Comparison of ENCODE assay signal across 8 mouse cellular contexts in genomic region chr10:20313941-20314340, GRCm38 (mm10). TPM values are rescaled to one million over a fixed set of nuclear protein-coding genes. Genes with fewer than 3 reads are reported as not detected.
DNase-seq lines count a peak whose midpoint lies in the region; ATAC-seq and TF ChIP-seq lines count a peak whose summit lies in the region.

No protein-coding gene starts in this region.

- dilution Hi-C loops in CH12.LX (cut with MboI; ENCODE audit: extremely low pct_ligation_motif_present, extremely low pct_unique_long_range_greater_than_20kb, low sequenced_read_pairs) = no loop called here

- H3K4me3 ChIP-seq in heart, embryonic 13.5 days = peak overlapping the region; percentile 88
- H3K4me3 ChIP-seq in CH12.LX (replicated peaks in 1 of 3; ENCODE audit: low read depth in 2 of 3, low read length in 2 of 3, poor library complexity in 1 of 3) = peak overlapping the region; percentile 39 to 87 (median 74)
- peak overlapping the region; percentile 4; the same call in 1 of the 2 replicates for H3K4me3 ChIP-seq in forebrain, embryonic 15.5 days
- H3K4me3 ChIP-seq in liver, embryonic 14.5 days (ENCODE audit: insufficient read depth in 1 of 2, low read depth in 2 of 2, low read length in 2 of 2) = peak overlapping the region; percentile 84 to 89

- peaks cover 29% of the 10 kb centered on the region for H3K36me3 ChIP-seq in heart, embryonic 13.5 days
- peaks cover 5 to 23% of the 10 kb centered on the region in 2 experiments for H3K36me3 ChIP-seq in CH12.LX (replicated peaks in 1 of 2; ENCODE audit: control insufficient read depth in 1 of 2, insufficient read depth in 1 of 2, low read length in 1 of 2)
- H3K36me3 ChIP-seq in forebrain, embryonic 15.5 days = peaks cover 5% of the 10 kb centered on the region; the same call in 1 of the 2 replicates
- H3K36me3 ChIP-seq in liver, embryonic 14.5 days (replicated peaks; ENCODE audit: control insufficient read depth, insufficient read depth, low read depth) = peaks cover 17% of the 10 kb centered on the region

- 79% methylated on average over 4 of the region's 4 CpGs for WGBS in heart, embryonic 13.5 days
- WGBS in forebrain, embryonic 15.5 days = 91% methylated on average over 4 of the region's 4 CpGs
- 47% methylated on average over 4 of the region's 4 CpGs for WGBS in liver, embryonic 14.5 days (ENCODE audit: insufficient replicate concordance)

- TF ChIP-seq EP300 in CH12.LX (IDR thresholded peaks at IDR 0.05; ENCODE audit: low read length) = no peak
- no peak for TF ChIP-seq EP300 in liver, embryonic 14.5 days (IDR thresholded peaks at IDR 0.05; ENCODE audit: low read depth)

- no peak for TF ChIP-seq RAD21 in CH12.LX (IDR thresholded peaks at IDR 0.05; ENCODE audit: low read depth, low read length)

- H3K9me3 ChIP-seq in heart, embryonic 13.5 days = no peaks in the 10 kb centered on the region
- no peaks in the 10 kb centered on the region for H3K9me3 ChIP-seq in CH12.LX (replicated peaks; ENCODE audit: low read length)
- H3K9me3 ChIP-seq in forebrain, embryonic 15.5 days = no peaks in the 10 kb centered on the region
- no peaks in the 10 kb centered on the region for H3K9me3 ChIP-seq in liver, embryonic 14.5 days (ENCODE audit: control insufficient read depth, low read length)

- TF ChIP-seq CTCF in CH12.LX (conservative IDR thresholded peaks at IDR 0.05 in 1 of 2, IDR thresholded peaks at IDR 0.05 in 1 of 2; ENCODE audit: low read depth in 2 of 2, low read length in 2 of 2) = no peak
- no peak for TF ChIP-seq CTCF in liver, embryonic 14.5 days (IDR thresholded peaks at IDR 0.05; ENCODE audit: low read depth)

- in situ Hi-C loops in CH12.LX (cut with MboI; ENCODE audit: low pct_ligation_motif_present, low pct_unique_long_range_greater_than_20kb, low sequenced_read_pairs) = no loop called here

- peak overlapping the region; percentile 78 for H3K4me2 ChIP-seq in heart, embryonic 13.5 days
- H3K4me2 ChIP-seq in CH12.LX (ENCODE audit: insufficient read depth, low read depth, poor library complexity, severe bottlenecking) = peak overlapping the region; percentile 94
- H3K4me2 ChIP-seq in forebrain, embryonic 15.5 days (replicated peaks) = peak overlapping the region; percentile 49
- peak overlapping the region; percentile 83 for H3K4me2 ChIP-seq in liver, embryonic 14.5 days (ENCODE audit: low read depth)

- no peaks in the 10 kb centered on the region for H3K27me3 ChIP-seq in heart, embryonic 13.5 days (replicated peaks)
- no peaks in the 10 kb centered on the region for H3K27me3 ChIP-seq in CH12.LX (replicated peaks)
- no peaks in the 10 kb centered on the region for H3K27me3 ChIP-seq in forebrain, embryonic 15.5 days
- H3K27me3 ChIP-seq in liver, embryonic 14.5 days (ENCODE audit: control insufficient read depth, insufficient read depth, low read length) = no peaks in the 10 kb centered on the region

- H3K27ac ChIP-seq in heart, embryonic 13.5 days (replicated peaks) = peak overlapping the region; percentile 15; the same call in 1 of the 2 replicates
- H3K27ac ChIP-seq in CH12.LX (ENCODE audit: insufficient read depth, low read depth) = no peak overlapping the region
- no peak overlapping the region for H3K27ac ChIP-seq in forebrain, embryonic 15.5 days (replicated peaks)
- no peak overlapping the region for H3K27ac ChIP-seq in liver, embryonic 14.5 days

- no peak for DNase-seq in heart, postnatal 4 days
- DNase-seq in CH12.LX (ENCODE audit: extremely low read depth) = no peak
- DNase-seq in liver, embryonic 14.5 days (ENCODE audit: low read depth in 3 of 3, low spot score in 3 of 3) = no peak
- DNase-seq in spleen, adult 18-20 months = no peak
- no peak for DNase-seq in ovary, postnatal 10 days (ENCODE audit: low spot score)
- no peak for DNase-seq in left cerebral cortex, adult 8-10 months (ENCODE audit: low spot score in 2 of 2)

- no peak for TF ChIP-seq POLR2A in CH12.LX (IDR thresholded peaks at IDR 0.05; ENCODE audit: low read depth, low read length)

- ATAC-seq in heart, embryonic 13.5 days (ENCODE audit: extremely low read depth, insufficient number of reproducible peaks, low FRiP score, low TSS enrichment) = no peak
- ATAC-seq in forebrain, embryonic 15.5 days (replicated peaks) = no peak
- no peak for ATAC-seq in liver, embryonic 14.5 days (ENCODE audit: insufficient read depth)

- peaks cover 54% of the 10 kb centered on the region for H3K79me2 ChIP-seq in CH12.LX (replicated peaks; ENCODE audit: control insufficient read depth, extremely low read depth, insufficient read depth, poor library complexity, severe bottlenecking)

- H3K9ac ChIP-seq in heart, embryonic 13.5 days = peak overlapping the region; percentile 47; the same call in 1 of the 2 replicates
- H3K9ac ChIP-seq in CH12.LX (ENCODE audit: insufficient read depth, low read depth) = peak overlapping the region; percentile 90; the same call in 1 of the 2 replicates
- no peak overlapping the region for H3K9ac ChIP-seq in forebrain, embryonic 15.5 days (replicated peaks)
- peak overlapping the region; percentile 47 for H3K9ac ChIP-seq in liver, embryonic 14.5 days (replicated peaks)

- H3K4me1 ChIP-seq in heart, embryonic 13.5 days = peaks cover 46% of the 10 kb centered on the region
- H3K4me1 ChIP-seq in CH12.LX (ENCODE audit: control insufficient read depth in 1 of 2, insufficient read depth in 2 of 2) = peaks cover 2 to 35% of the 10 kb centered on the region in 2 experiments; a peak in 2 of 4 replicates
- peaks cover 26% of the 10 kb centered on the region for H3K4me1 ChIP-seq in forebrain, embryonic 15.5 days
- peaks cover 3 to 12% of the 10 kb centered on the region in 2 experiments; a peak in 3 of 4 replicates for H3K4me1 ChIP-seq in liver, embryonic 14.5 days (replicated peaks; ENCODE audit: control insufficient read depth in 2 of 2, insufficient read depth in 2 of 2, low read length in 1 of 2)

TF ChIP-seq in CH12.LX, 34 proteins besides CTCF, POLR2A, EP300 and RAD21:
- TF ChIP-seq CHD1 (IDR thresholded peaks at IDR 0.05; ENCODE audit: low read depth, low read length) = peak; percentile 34; the same call in 1 of the 2 replicates
- no peak for TF ChIP-seq USF1 (IDR thresholded peaks at IDR 0.05; ENCODE audit: low read depth, low read length)

RNA-seq across cellular contexts. Expression of gene Bclaf1, which starts 1.7 kb away (rescaled TPM):
- 71.9 and 76.9 TPM in 2 replicates for polyA plus RNA-seq in heart, embryonic 13.5 days (2015; fragmentation: Nextera tagmentation; extraction: Ambion mirVana)
- 100 to 1,000 TPM in 1 of 2 experiments, 10 to 100 TPM in 1; 99.6 to 107 TPM for total RNA-seq in heart, postnatal 4 days (2021)
- total RNA-seq in CH12.LX (2012; rRNA removed) = 84.2 and 130 TPM in 2 replicates
- total RNA-seq in CH12.LX (2014; rRNA removed) = 186 and 208 TPM in 2 replicates
- polyA plus RNA-seq in CH12.LX (2012; ENCODE audit: insufficient read length, low read depth) = 242 and 246 TPM in 2 replicates
- 133 and 134 TPM in 2 replicates for polyA plus RNA-seq in forebrain, embryonic 15.5 days (2015; fragmentation: Nextera tagmentation; extraction: Ambion mirVana)
- polyA plus RNA-seq in liver, embryonic 14.5 days (2012; rRNA removed) = 17.5 and 35.3 TPM in 2 replicates
- polyA plus RNA-seq in liver, embryonic 14.5 days (2014; fragmentation: Nextera tagmentation; extraction: Ambion mirVana) = 46.1 and 48.0 TPM in 2 replicates
- 100 to 1,000 TPM; 121 to 128 (median 124) TPM for total RNA-seq in left cerebral cortex, adult 8-10 months (2022)

RNA-seq across cellular contexts. Expression of gene Mtfr2, which starts 33.6 kb away (rescaled TPM):
- 1.5 and 1.7 TPM in 2 replicates for polyA plus RNA-seq in heart, embryonic 13.5 days (2015; fragmentation: Nextera tagmentation; extraction: Ambion mirVana)
- total RNA-seq in heart, postnatal 4 days (2021) = 1 to 10 TPM; 6.4 to 7.6 TPM
- total RNA-seq in CH12.LX (2012; rRNA removed) = 4.0 and 4.4 TPM in 2 replicates
- total RNA-seq in CH12.LX (2014; rRNA removed) = 3.2 and 3.8 TPM in 2 replicates
- polyA plus RNA-seq in CH12.LX (2012; ENCODE audit: insufficient read length, low read depth) = 15.3 and 16.9 TPM in 2 replicates
- polyA plus RNA-seq in forebrain, embryonic 15.5 days (2015; fragmentation: Nextera tagmentation; extraction: Ambion mirVana) = 1.2 and 1.3 TPM in 2 replicates
- 9.6 and 13.3 TPM in 2 replicates for polyA plus RNA-seq in liver, embryonic 14.5 days (2012; rRNA removed)
- polyA plus RNA-seq in liver, embryonic 14.5 days (2014; fragmentation: Nextera tagmentation; extraction: Ambion mirVana) = 1.8 and 2.4 TPM in 2 replicates
- under 1 TPM; 0.41 to 0.63 (median 0.54) TPM for total RNA-seq in left cerebral cortex, adult 8-10 months (2022)

Comparison
In these comparisons a context has a peak if more than half of its experiments do, and no peak if none do; other contexts are left out.
1. H3K4me3 ChIP-seq: peak in every context shown above with its lines; median percentile 88 in heart, embryonic 13.5 days; 86 in liver, embryonic 14.5 days; 74 in CH12.LX; 4 in forebrain, embryonic 15.5 days.